Mouse (Mus musculus) kidney, adult 2 months (tissue): ENCODE data around the gene Cdkn3.

ENCODE experiments used
- CTCF ChIP-seq: fragments of 200-500 bp; conservative IDR thresholded peaks from 2 replicates; pipeline ENCODE4 v1.5.1; 2011; ENCODE audit warnings: low read depth, mild to moderate bottlenecking, control low read depth, low read length, moderate library complexity, mixed read lengths; ENCODE audit not compliant: insufficient read depth, insufficient read length
- POLR2A ChIP-seq: fragments of 200-500 bp; IDR thresholded peaks from one replicate; pipeline ENCODE4 v1.6.1; 2011; ENCODE audit warnings: low read depth, low read length, control low read depth

DNA sequence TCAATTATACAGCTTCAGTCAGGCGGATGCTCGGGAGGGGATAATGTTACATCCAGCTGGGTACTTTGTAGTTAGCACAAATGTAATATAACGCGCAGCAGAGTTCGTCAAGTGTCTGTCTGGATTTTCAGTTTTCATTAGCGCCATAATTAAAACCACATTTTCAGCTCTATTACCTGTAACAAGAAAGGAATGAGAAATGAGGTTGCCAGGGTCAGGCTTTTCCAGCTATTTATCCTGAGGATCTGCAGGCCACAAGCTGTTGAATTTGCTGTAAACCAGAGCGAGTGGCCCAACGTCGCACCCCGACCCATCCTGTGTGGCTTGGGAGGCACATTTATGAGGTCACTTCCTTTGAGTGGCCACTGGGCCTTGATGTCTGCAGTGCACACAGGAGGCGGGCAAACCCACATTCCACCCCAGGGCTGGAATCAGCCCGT is 41.8 kb upstream of the Cdkn3 start:
- TF ChIP-seq POLR2A (no peak), CTCF (no peak)
